Mouse (Mus musculus): ENCODE measurements around the gene Pde2a.

DNA sequence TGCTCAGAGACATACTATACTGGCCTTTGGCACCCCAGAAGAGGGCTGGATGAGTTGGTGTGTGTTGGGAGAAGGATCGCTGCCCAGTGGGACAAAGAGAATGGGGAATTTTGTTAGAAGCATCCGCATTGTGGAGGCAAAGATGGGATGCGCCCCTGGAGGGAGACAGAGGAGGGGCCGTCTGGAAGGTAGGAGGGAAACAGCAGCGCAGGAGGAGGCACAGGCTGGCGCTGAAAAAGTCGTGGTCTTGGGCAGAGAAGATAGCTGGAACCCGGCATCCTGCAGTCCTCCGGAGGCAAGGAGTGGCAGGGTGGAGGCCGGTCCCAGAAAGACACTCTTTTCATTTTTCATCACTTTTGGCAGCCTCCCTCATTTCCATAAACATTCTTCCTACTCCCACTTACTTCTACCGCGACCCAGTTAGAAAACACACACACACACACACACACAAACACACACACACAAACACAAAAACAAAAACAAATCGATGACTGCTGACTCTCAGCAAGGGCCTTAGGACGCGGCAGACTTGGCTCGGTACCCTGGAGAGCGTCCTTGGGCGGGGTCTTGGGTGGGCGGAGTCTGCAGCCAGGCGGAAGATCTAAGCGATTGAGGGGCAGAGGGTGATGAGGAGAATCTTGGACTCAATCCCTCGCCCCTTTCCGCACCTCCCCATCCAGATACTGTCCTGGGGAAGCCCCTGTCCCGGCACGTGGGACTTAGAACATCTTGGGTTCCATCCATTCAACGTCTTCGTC lies 2.3 kb upstream of the Pde2a start:
- TF ChIP-seq MYB (IDR thresholded peaks at IDR 0.05; ENCODE audit: low read depth, low read length): no peak
- TF ChIP-seq HCFC1 (IDR thresholded peaks at IDR 0.05; ENCODE audit: low read depth, low read length): no peak
- no peak for TF ChIP-seq CTCF (IDR thresholded peaks at IDR 0.05 in 2 of 3, conservative IDR thresholded peaks at IDR 0.05 in 1 of 3; ENCODE audit: control insufficient read depth in 1 of 3, insufficient read depth in 1 of 3, low read depth in 2 of 3, low read length in 3 of 3, poor library complexity in 1 of 3, severe bottlenecking in 1 of 3)
- no peak for TF ChIP-seq RAD21 (IDR thresholded peaks at IDR 0.05; ENCODE audit: low read depth, low read length)
- TF ChIP-seq TAL1 (IDR thresholded peaks at IDR 0.05; ENCODE audit: low read length): no peak
- TF ChIP-seq CHD2 (IDR thresholded peaks at IDR 0.05; ENCODE audit: low read length): no peak
- no peak for TF ChIP-seq ELF1 (IDR thresholded peaks at IDR 0.05; ENCODE audit: low read depth, low read length)
- no peak for TF ChIP-seq BHLHE40 (IDR thresholded peaks at IDR 0.05; ENCODE audit: borderline replicate concordance, low read depth, low read length)
- no peak for TF ChIP-seq POLR2AphosphoS2 (IDR thresholded peaks at IDR 0.05; ENCODE audit: low read length)
- no peak for TF ChIP-seq EP300 (IDR thresholded peaks at IDR 0.05; ENCODE audit: low read depth in 1 of 2, low read length in 2 of 2)
- TF ChIP-seq MAX (IDR thresholded peaks at IDR 0.05; ENCODE audit: low read length): no peak

All from MEL (cell line).